In the genomic region with DNA sequence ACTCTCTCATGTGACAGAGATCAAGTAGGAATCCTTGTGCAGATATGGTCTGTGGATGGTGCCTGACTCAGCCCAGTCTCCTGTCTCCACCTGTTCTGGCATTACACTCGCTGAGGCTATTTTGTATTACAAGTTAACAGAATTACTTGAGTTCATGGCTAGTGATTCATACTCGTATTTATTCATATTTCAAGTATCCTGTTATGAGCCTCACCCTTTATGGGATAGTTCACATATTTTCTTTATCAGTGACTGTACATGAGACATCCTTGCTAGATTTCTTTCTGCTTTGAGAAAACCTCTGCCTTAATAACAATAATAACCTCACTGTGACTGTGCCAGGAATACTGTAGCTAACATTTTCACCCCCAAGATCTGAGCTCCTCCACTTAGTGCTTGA, we compare ENCODE assay signal across 25 mouse cellular contexts.
DNase-seq lines count a peak whose midpoint lies in the region; ATAC-seq and TF ChIP-seq lines count a peak whose summit lies in the region.
"Had no signal": no experiment of that assay in that cellular context is flagged by ENCODE, and none has a peak within 500 bp of the region (broad histone marks: within the 10 kb centered on the region; RNA-seq: fewer than 3 reads in every experiment).

No protein-coding gene starts in this region.

- H3K4me1 ChIP-seq in kidney, adult 2 months (ENCODE audit: control insufficient read depth, insufficient read depth, low read length), result peaks cover 21% of the 10 kb centered on the region
- no peaks in the 10 kb centered on the region for H3K4me1 ChIP-seq in lung, postnatal 0 days (ENCODE audit: insufficient read depth, low read depth, low read length)
- peaks cover 8% of the 10 kb centered on the region; the same call in 1 of the 2 replicates for H3K4me1 ChIP-seq in forebrain, embryonic 11.5 days (replicated peaks; ENCODE audit: control insufficient read depth, insufficient read depth, low read length)
- H3K4me1 ChIP-seq: embryonic facial prominence, embryonic 15.5 days had no signal

- H3K4me3 ChIP-seq in kidney, adult 2 months (ENCODE audit: insufficient read depth, low read depth, low read length), result no peak overlapping the region
- no peak overlapping the region for H3K4me3 ChIP-seq in lung, postnatal 0 days (ENCODE audit: low read depth, low read length)
- H3K4me3 ChIP-seq in forebrain, embryonic 11.5 days (ENCODE audit: low read depth, low read length), result no peak overlapping the region
- H3K4me3 ChIP-seq: embryonic facial prominence, embryonic 10.5 days; embryonic facial prominence, embryonic 15.5 days; heart, adult 2 months; hindbrain, embryonic 10.5 days; liver, embryonic 13.5 days; midbrain, embryonic 12.5 days; stomach, embryonic 15.5 days had no signal

- H3K36me3 ChIP-seq in kidney, adult 2 months (ENCODE audit: control insufficient read depth, insufficient read depth, low read length), result no peaks in the 10 kb centered on the region
- H3K36me3 ChIP-seq in lung, postnatal 0 days (ENCODE audit: insufficient read depth, low read length), result no peaks in the 10 kb centered on the region
- no peaks in the 10 kb centered on the region for H3K36me3 ChIP-seq in forebrain, embryonic 11.5 days (ENCODE audit: control insufficient read depth, insufficient read depth, low read length)
- H3K36me3 ChIP-seq: embryonic facial prominence, embryonic 10.5 days; embryonic facial prominence, embryonic 15.5 days; G1E; hindbrain, embryonic 10.5 days; liver, embryonic 13.5 days; midbrain, embryonic 12.5 days; stomach, embryonic 15.5 days had no signal

- no peak for ATAC-seq in lung, postnatal 0 days
- no peak for ATAC-seq in forebrain, embryonic 11.5 days (replicated peaks; ENCODE audit: low FRiP score)
- ATAC-seq: forebrain, embryonic 14.5 days; hindbrain, embryonic 16.5 days; Patski had no signal

- H3K9ac ChIP-seq in lung, postnatal 0 days (replicated peaks; ENCODE audit: low read depth), result no peak overlapping the region
- no peak overlapping the region for H3K9ac ChIP-seq in forebrain, embryonic 11.5 days (ENCODE audit: low read length)
- H3K9ac ChIP-seq: embryonic facial prominence, embryonic 15.5 days; liver, embryonic 13.5 days; lung, embryonic 14.5 days; midbrain, embryonic 12.5 days; stomach, embryonic 15.5 days had no signal

- DNase-seq in kidney, adult 2 months, result no peak
- DNase-seq in kidney, postnatal 14 days, result no peak
- DNase-seq in lung, postnatal 0 days (ENCODE audit: low spot score), result peak; percentile 21
- DNase-seq in lung, postnatal 25 days (ENCODE audit: low spot score), result no peak
- DNase-seq in Muller cell, postnatal 12 days (ENCODE audit: inconsistent ontology term), result peak; percentile 27
- DNase-seq in spleen, adult 18-20 months, result no peak
- no peak for DNase-seq in forebrain, embryonic 11.5 days (ENCODE audit: low spot score)
- DNase-seq: adrenal gland, postnatal 10 days; cerebellum, adult 8-10 months; cerebellum, postnatal 25 days; gastrocnemius, postnatal 36 days; heart, adult 2 months; heart, postnatal 14 days; liver, embryonic 13.5 days; lung, embryonic 14.5 days; thymus, postnatal 14 days had no signal

- no peak for TF ChIP-seq POLR2A in kidney, adult 2 months (IDR thresholded peaks at IDR 0.05; ENCODE audit: low read depth, low read length)

- peak; percentile 75 for TF ChIP-seq EP300 in lung, postnatal 0 days (IDR thresholded peaks at IDR 0.05)

- H3K27ac ChIP-seq in kidney, adult 2 months (ENCODE audit: insufficient read depth, low read depth, low read length), result peak overlapping the region; percentile 86
- no peak overlapping the region for H3K27ac ChIP-seq in lung, postnatal 0 days (ENCODE audit: low read length)
- H3K27ac ChIP-seq in forebrain, embryonic 11.5 days (ENCODE audit: low read depth, low read length), result no peak overlapping the region
- H3K27ac ChIP-seq: embryonic facial prominence, embryonic 15.5 days; heart, adult 2 months; midbrain, embryonic 12.5 days; stomach, embryonic 15.5 days had no signal

- no peak for TF ChIP-seq CTCF in kidney, adult 2 months (conservative IDR thresholded peaks at IDR 0.05; ENCODE audit: insufficient read depth, insufficient read length, low read depth, low read length)
- no peak for TF ChIP-seq CTCF in lung, postnatal 0 days (IDR thresholded peaks at IDR 0.05)

- no peaks in the 10 kb centered on the region for H3K27me3 ChIP-seq in kidney, adult 2 months (replicated peaks; ENCODE audit: control insufficient read depth, insufficient read depth, low read length)
- H3K27me3 ChIP-seq in lung, postnatal 0 days (replicated peaks; ENCODE audit: insufficient read depth, low read length), result no peaks in the 10 kb centered on the region
- H3K27me3 ChIP-seq in forebrain, embryonic 11.5 days (ENCODE audit: control insufficient read depth, insufficient read depth, low read length), result peaks cover 2% of the 10 kb centered on the region; the same call in 1 of the 2 replicates
- H3K27me3 ChIP-seq: embryonic facial prominence, embryonic 15.5 days; liver, embryonic 13.5 days; Patski; stomach, embryonic 15.5 days had no signal

- no peak overlapping the region for H3K4me2 ChIP-seq in lung, postnatal 0 days (replicated peaks; ENCODE audit: low read depth, low read length)
- no peak overlapping the region for H3K4me2 ChIP-seq in forebrain, embryonic 11.5 days (ENCODE audit: low read depth, low read length, severe bottlenecking)
- H3K4me2 ChIP-seq: embryonic facial prominence, embryonic 15.5 days; liver, embryonic 13.5 days; lung, embryonic 14.5 days; midbrain, embryonic 12.5 days; stomach, embryonic 15.5 days had no signal

- WGBS in kidney, adult 2 months, result 69% methylated on average over 2 of the region's 2 CpGs
- WGBS in lung, postnatal 0 days, result 63% methylated on average over 2 of the region's 2 CpGs
- WGBS in forebrain, embryonic 11.5 days, result 89% methylated on average over 2 of the region's 2 CpGs

- no peaks in the 10 kb centered on the region for H3K9me3 ChIP-seq in lung, postnatal 0 days (ENCODE audit: low read length)
- no peaks in the 10 kb centered on the region for H3K9me3 ChIP-seq in forebrain, embryonic 11.5 days (ENCODE audit: control insufficient read depth, low read length)
- H3K9me3 ChIP-seq: embryonic facial prominence, embryonic 10.5 days; embryonic facial prominence, embryonic 15.5 days; hindbrain, embryonic 10.5 days; liver, embryonic 13.5 days; midbrain, embryonic 12.5 days; stomach, embryonic 15.5 days had no signal

Comparison
In these comparisons a context has a peak if more than half of its experiments do, and no peak if none do; other contexts are left out.
1. DNase-seq: peak in lung, postnatal 0 days (single experiment) and Muller cell, postnatal 12 days (single experiment); none in kidney, adult 2 months (single experiment), kidney, postnatal 14 days (single experiment), lung, postnatal 25 days (single experiment), spleen, adult 18-20 months (0 of 2) and forebrain, embryonic 11.5 days (single experiment).